13 mouse cellular contexts compared by ENCODE assay signal in the genomic region with DNA sequence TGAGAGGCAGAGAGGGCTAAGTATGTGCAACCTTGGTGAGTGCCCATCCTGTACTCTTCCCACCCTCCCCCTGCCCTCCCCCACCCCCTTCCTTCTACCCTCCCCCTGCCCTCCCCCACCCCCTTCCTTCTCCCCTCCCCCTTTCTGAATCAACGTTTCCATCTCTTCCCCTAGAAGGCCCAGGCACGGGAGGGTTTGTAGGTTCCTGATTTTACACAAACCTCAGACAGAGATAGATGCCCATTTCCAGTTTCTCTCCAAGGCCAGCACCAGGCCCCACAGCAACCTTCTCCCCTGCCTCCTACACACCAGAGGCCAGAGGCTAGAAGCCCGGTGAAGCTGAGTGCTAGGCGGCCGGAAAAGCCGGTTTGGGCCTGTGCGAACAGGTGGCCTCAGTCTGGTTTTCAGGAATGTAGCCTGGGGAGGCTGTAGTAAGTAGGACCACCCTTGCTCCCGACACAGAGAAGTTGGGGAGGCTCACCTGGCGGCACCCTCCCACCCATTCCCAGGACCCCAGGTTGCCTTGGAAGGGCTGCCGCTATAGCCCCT. TPM values are rescaled to one million over a fixed set of nuclear protein-coding genes. Genes with fewer than 3 reads are reported as not detected.
DNase-seq lines count a peak whose midpoint lies in the region; ATAC-seq lines count a peak whose summit lies in the region.
"Had no signal": no experiment of that assay in that cellular context is flagged by ENCODE, and none has a peak within 500 bp of the region (broad histone marks: within the 10 kb centered on the region; RNA-seq: fewer than 3 reads in every experiment).

No protein-coding gene starts in this region.

- no peak overlapping the region for H3K9ac ChIP-seq in limb, embryonic 15.5 days
- H3K9ac ChIP-seq in forebrain, embryonic 15.5 days (replicated peaks): no peak overlapping the region
- H3K9ac ChIP-seq: hindbrain, embryonic 12.5 days; midbrain, embryonic 13.5 days; neural tube, embryonic 15.5 days had no signal

- peaks cover 41% of the 10 kb centered on the region for H3K4me1 ChIP-seq in limb, embryonic 15.5 days
- H3K4me1 ChIP-seq in forebrain, embryonic 15.5 days: no peaks in the 10 kb centered on the region
- H3K4me1 ChIP-seq: hindbrain, embryonic 12.5 days had no signal

- DNase-seq in embryo, embryonic 11 days: peak; percentile 29
- no peak for DNase-seq in embryo, embryonic 9.5 days (ENCODE audit: extremely low spot score)
- peak; percentile 70 for DNase-seq in 416B (ENCODE audit: low read depth)
- DNase-seq in left cerebral cortex, adult 8-10 months (ENCODE audit: low spot score in 2 of 2): no peak
- no peak for DNase-seq in left cerebral cortex, postnatal 4 days
- DNase-seq: gastrocnemius, postnatal 10 days had no signal

- 50% methylated on average over 10 of the region's 10 CpGs for WGBS in limb, embryonic 15.5 days
- 79% methylated on average over 10 of the region's 10 CpGs for WGBS in forebrain, embryonic 15.5 days

- no peak overlapping the region for H3K4me3 ChIP-seq in limb, embryonic 15.5 days
- H3K4me3 ChIP-seq in forebrain, embryonic 15.5 days: no peak overlapping the region
- H3K4me3 ChIP-seq: erythroblast, embryonic 14.5 days; hindbrain, embryonic 12.5 days; midbrain, embryonic 13.5 days; neural tube, embryonic 15.5 days had no signal

- peak; percentile 16; the same call in 1 of the 2 replicates for ATAC-seq in granulocyte monocyte progenitor cell, adult 5-6 weeks (replicated peaks; ENCODE audit: poor library complexity, severe bottlenecking)
- ATAC-seq in limb, embryonic 15.5 days (ENCODE audit: insufficient number of reproducible peaks, low FRiP score, low TSS enrichment, low read depth): no peak
- no peak for ATAC-seq in forebrain, embryonic 15.5 days (replicated peaks)
- ATAC-seq: midbrain, embryonic 13.5 days had no signal

- intact Hi-C loops in left cerebral cortex, postnatal 4 days (cut with DNase I): loop anchor here (5.0 to 10.0 kb wide), 2 partner anchors 92 to 169 kb away; no protein-coding TSS in a partner anchor

- no peaks in the 10 kb centered on the region for H3K9me3 ChIP-seq in limb, embryonic 15.5 days
- H3K9me3 ChIP-seq in forebrain, embryonic 15.5 days: no peaks in the 10 kb centered on the region
- H3K9me3 ChIP-seq: hindbrain, embryonic 12.5 days; midbrain, embryonic 13.5 days; neural tube, embryonic 15.5 days had no signal

- no peaks in the 10 kb centered on the region for H3K27me3 ChIP-seq in limb, embryonic 15.5 days
- H3K27me3 ChIP-seq in forebrain, embryonic 15.5 days: no peaks in the 10 kb centered on the region

- H3K4me2 ChIP-seq in limb, embryonic 15.5 days: no peak overlapping the region
- H3K4me2 ChIP-seq in forebrain, embryonic 15.5 days (replicated peaks): no peak overlapping the region
- H3K4me2 ChIP-seq: hindbrain, embryonic 12.5 days; midbrain, embryonic 13.5 days; neural tube, embryonic 15.5 days had no signal

- H3K36me3 ChIP-seq in limb, embryonic 15.5 days: no peaks in the 10 kb centered on the region
- H3K36me3 ChIP-seq in forebrain, embryonic 15.5 days: no peaks in the 10 kb centered on the region
- H3K36me3 ChIP-seq: hindbrain, embryonic 12.5 days; midbrain, embryonic 13.5 days; neural tube, embryonic 15.5 days had no signal

- peak overlapping the region; percentile 61 for H3K27ac ChIP-seq in limb, embryonic 15.5 days
- H3K27ac ChIP-seq in forebrain, embryonic 15.5 days (replicated peaks): no peak overlapping the region
- H3K27ac ChIP-seq: hindbrain, embryonic 12.5 days; midbrain, embryonic 13.5 days; neural tube, embryonic 15.5 days had no signal

RNA-seq across cellular contexts. Expression of a gene that starts 48.3 kb away (rescaled TPM):
- 5.1 and 5.7 TPM in 2 replicates for total RNA-seq in granulocyte monocyte progenitor cell, adult 5-6 weeks (2014; fragmentation: Nextera tagmentation)
- total RNA-seq in granulocyte monocyte progenitor cell, adult 5-6 weeks (2017): 1.6 and 4.4 TPM in 2 replicates
- polyA plus RNA-seq in limb, embryonic 15.5 days (2015; fragmentation: Nextera tagmentation; extraction: Ambion mirVana): 15.0 and 15.9 TPM in 2 replicates
- 10 to 100 TPM; 16.8 to 18.3 (median 17.7) TPM for total RNA-seq in left cerebral cortex, adult 8-10 months (2022)
- 1 to 10 TPM; 6.2 to 6.7 TPM for total RNA-seq in left cerebral cortex, postnatal 4 days (2021)
- polyA plus RNA-seq in forebrain, embryonic 15.5 days (2015; fragmentation: Nextera tagmentation; extraction: Ambion mirVana): 5.1 and 5.9 TPM in 2 replicates
- polyA plus RNA-seq: erythroblast, embryonic 14.5 days had no signal

Comparison
In these comparisons a context has a peak if more than half of its experiments do, and no peak if none do; other contexts are left out.
1. DNase-seq: peak in embryo, embryonic 11 days (single experiment) and 416B (single experiment); none in embryo, embryonic 9.5 days (single experiment), left cerebral cortex, adult 8-10 months (0 of 2) and left cerebral cortex, postnatal 4 days (single experiment).